Mouse (Mus musculus) liver, embryonic 12.5 days (tissue): ENCODE measurements around the gene C1ql4. TPM values are rescaled to one million over a fixed set of nuclear protein-coding genes. Genes with fewer than 3 reads are reported as not detected.

Experiments used
- ATAC-seq: fragments of 200-750 bp; cut with Nextera tagmentation; 2 replicates; pipeline ENCODE4 v1.8.0; 2017; ENCODE audit warnings: moderate number of reproducible peaks, mild to moderate bottlenecking, moderate library complexity
- H3K27ac ChIP-seq: fragments of 300-500 bp; sonication (generic); 2 replicates; pipeline ENCODE4 v1.5.1; 2016; ENCODE audit warnings: mild to moderate bottlenecking
- H3K27me3 ChIP-seq: fragments of 300-500 bp; sonication (generic); replicated peaks from 2 replicates; pipeline ENCODE4 v1.6.1; 2016; ENCODE audit warnings: mild to moderate bottlenecking, moderate library complexity
- H3K36me3 ChIP-seq: fragments of 300-500 bp; sonication (generic); 2 replicates; pipeline ENCODE4 v1.6.1; 2016; ENCODE audit warnings: mild to moderate bottlenecking, moderate library complexity
- H3K4me1 ChIP-seq: fragments of 300-500 bp; sonication (generic); 2 replicates; pipeline ENCODE4 v1.6.1; 2016
- H3K4me2 ChIP-seq: fragments of 300-500 bp; sonication (generic); 2 replicates; pipeline ENCODE4 v1.6.1; 2016; ENCODE audit warnings: mild to moderate bottlenecking, moderate library complexity
- H3K4me3 ChIP-seq: fragments of 300-500 bp; sonication (generic); 2 replicates; pipeline ENCODE4 v1.5.1; 2016; ENCODE audit warnings: mild to moderate bottlenecking, moderate library complexity
- H3K9ac ChIP-seq: fragments of 300-500 bp; sonication (generic); 2 replicates; pipeline ENCODE4 v1.6.1; 2016; ENCODE audit warnings: mild to moderate bottlenecking, moderate library complexity
- H3K9me3 ChIP-seq: fragments of 300-500 bp; sonication (generic); replicated peaks from 2 replicates; pipeline ENCODE4 v1.6.1; 2016; ENCODE audit warnings: mild to moderate bottlenecking, moderate library complexity
- WGBS: fragments of 180-500 bp; shearing (Covaris S2); methylation state at CpG from one replicate; pipeline ENCODE4 v1.1.7; 2016; ENCODE audit not compliant: insufficient replicate concordance; 5-methylcytosine and 5-hydroxymethylcytosine counted together
- polyA plus RNA-seq: library from polyadenylated mRNA; unstranded; fragments of >200 nt; fragmentation: Nextera tagmentation; extraction: Ambion mirVana; gene quantifications from 2 replicates; pipeline ENCODE4 v1.2.1, GENCODE M21; 2016

C1ql4 gene
- polyA plus RNA-seq, 1 experiment from 2014 or later: 0.13 TPM

- 56% methylated on average over 7 of the region's 7 CpGs for WGBS
- no peak overlapping the region; the same call in 1 of the 2 replicates for H3K27ac ChIP-seq
- H3K27me3 ChIP-seq: 0 out of 2 replicates have a peak, but pooled peaks cover 2% of the 10 kb centered on the region
Measured at GRCm38 (mm10) chr15:99115065-99115423, 27.4 kb upstream of the C1ql4 start.

GRCm38 (mm10) chr15:99114312-99115064 is 26.9 kb upstream of the C1ql4 start:
- peak overlapping the region; percentile 11; the same call in 1 of the 2 replicates for H3K27ac ChIP-seq

More at GRCm38 (mm10) chr15:99115065-99115423, 27.4 kb upstream of the C1ql4 start:
- Histone ChIP-seq H3K4me3 (no peak overlapping the region), H3K9ac (no peak overlapping the region), H3K36me3 (no peaks in the 10 kb centered on the region), H3K4me1 (peaks cover 31% of the 10 kb centered on the region), H3K4me2 (no peak overlapping the region), H3K9me3 (no peaks in the 10 kb centered on the region)
- no peak for ATAC-seq

GRCm38 (mm10) chr15:99113396-99113975 is 25.9 kb upstream of the C1ql4 start:
- peak; percentile 57; the same call in 1 of the 2 replicates for ATAC-seq
- 2% methylated on average over 9 of the region's 9 CpGs for WGBS

More at GRCm38 (mm10) chr15:99114312-99115064, 26.9 kb upstream of the C1ql4 start:
- H3K9me3 ChIP-seq: no peaks in the 10 kb centered on the region
- H3K4me2 ChIP-seq: no peak overlapping the region
- no peak overlapping the region for H3K4me3 ChIP-seq
- 0 out of 2 replicates have a peak, but pooled peaks cover 2% of the 10 kb centered on the region for H3K27me3 ChIP-seq
- ATAC-seq: no peak
- WGBS: 54% methylated on average over 14 of the region's 14 CpGs
- no peak overlapping the region for H3K9ac ChIP-seq
- peaks cover 31% of the 10 kb centered on the region for H3K4me1 ChIP-seq
- no peaks in the 10 kb centered on the region for H3K36me3 ChIP-seq

GRCm38 (mm10) chr15:99112843-99113395 is 25.3 kb upstream of the C1ql4 start:
- no peak overlapping the region for H3K9ac ChIP-seq
- no peak for ATAC-seq
- no peaks in the 10 kb centered on the region for H3K9me3 ChIP-seq
- WGBS: 62% methylated on average over 11 of the region's 11 CpGs
- 0 out of 2 replicates have a peak, but pooled peaks cover 2% of the 10 kb centered on the region for H3K27me3 ChIP-seq
- peak overlapping the region; percentile 38; the same call in 1 of the 2 replicates for H3K4me3 ChIP-seq
- H3K4me1 ChIP-seq: peaks cover 31% of the 10 kb centered on the region
- no peaks in the 10 kb centered on the region for H3K36me3 ChIP-seq
- peak overlapping the region; percentile 66 for H3K4me2 ChIP-seq
- no peak overlapping the region for H3K27ac ChIP-seq

More at GRCm38 (mm10) chr15:99113396-99113975, 25.9 kb upstream of the C1ql4 start:
- Histone ChIP-seq H3K36me3 (no peaks in the 10 kb centered on the region), H3K27me3 (0 out of 2 replicates have a peak, but pooled peaks cover 2% of the 10 kb centered on the region), H3K4me1 (peaks cover 31% of the 10 kb centered on the region), H3K4me2 (peak overlapping the region; percentile 66), H3K9me3 (no peaks in the 10 kb centered on the region), H3K4me3 (peak overlapping the region; percentile 38), H3K27ac (no peak overlapping the region), H3K9ac (no peak overlapping the region)

GRCm38 (mm10) chr15:99111809-99112208 is 24.2 kb upstream of the C1ql4 start:
- WGBS: 56% methylated on average over 4 of the region's 4 CpGs

GRCm38 (mm10) chr15:99111139-99111538 is 23.5 kb upstream of the C1ql4 start:
- Histone ChIP-seq H3K4me3 (no peak overlapping the region), H3K9ac (no peak overlapping the region), H3K4me1 (peaks cover 28% of the 10 kb centered on the region), H3K27me3 (0 out of 2 replicates have a peak, but pooled peaks cover 2% of the 10 kb centered on the region), H3K27ac (no peak overlapping the region), H3K36me3 (peaks cover under 1% of the 10 kb centered on the region; the same call in 1 of the 2 replicates), H3K9me3 (no peaks in the 10 kb centered on the region), H3K4me2 (no peak overlapping the region)
- 65% methylated on average over 3 of the region's 3 CpGs for WGBS
- ATAC-seq: no peak

More at GRCm38 (mm10) chr15:99111809-99112208, 24.2 kb upstream of the C1ql4 start:
- Histone ChIP-seq H3K27ac (no peak overlapping the region), H3K4me1 (peaks cover 31% of the 10 kb centered on the region), H3K27me3 (0 out of 2 replicates have a peak, but pooled peaks cover 2% of the 10 kb centered on the region), H3K36me3 (no peaks in the 10 kb centered on the region), H3K4me3 (no peak overlapping the region), H3K9me3 (no peaks in the 10 kb centered on the region), H3K9ac (no peak overlapping the region), H3K4me2 (no peak overlapping the region)
- no peak for ATAC-seq

GRCm38 (mm10) chr15:99107866-99108265 is 20.2 kb upstream of the C1ql4 start:
- Histone ChIP-seq H3K36me3 (peaks cover 8% of the 10 kb centered on the region; the same call in 1 of the 2 replicates), H3K9ac (no peak overlapping the region), H3K4me1 (peaks cover 12% of the 10 kb centered on the region; the same call in 1 of the 2 replicates), H3K4me3 (no peak overlapping the region), H3K27ac (no peak overlapping the region), H3K4me2 (no peak overlapping the region), H3K9me3 (no peaks in the 10 kb centered on the region), H3K27me3 (0 out of 2 replicates have a peak, but pooled peaks cover 6% of the 10 kb centered on the region)
- no peak for ATAC-seq
- 65% methylated on average over 3 of the region's 3 CpGs for WGBS

- H3K36me3 ChIP-seq: peaks cover 8% of the 10 kb centered on the region; the same call in 1 of the 2 replicates
- no peak overlapping the region for H3K4me2 ChIP-seq
- no peaks in the 10 kb centered on the region for H3K9me3 ChIP-seq
- 38% methylated on average over 7 of the region's 7 CpGs for WGBS
- no peak overlapping the region for H3K27ac ChIP-seq
- 0 out of 2 replicates have a peak, but pooled peaks cover 3% of the 10 kb centered on the region for H3K4me1 ChIP-seq
- no peak for ATAC-seq
- peaks cover 19% of the 10 kb centered on the region for H3K27me3 ChIP-seq
- H3K9ac ChIP-seq: no peak overlapping the region
- no peak overlapping the region for H3K4me3 ChIP-seq
Measured at GRCm38 (mm10) chr15:99105238-99105637, 17.6 kb upstream of the C1ql4 start.

- H3K4me2 ChIP-seq: peak overlapping the region; percentile 66
- H3K9ac ChIP-seq: 0 out of 2 replicates have a peak overlapping the region, but pooled peaks have one; percentile 48
- peaks cover 25% of the 10 kb centered on the region for H3K4me1 ChIP-seq
- peaks cover 68% of the 10 kb centered on the region for H3K27me3 ChIP-seq
- no peak overlapping the region; the same call in 1 of the 2 replicates for H3K27ac ChIP-seq
- 32% methylated on average over 3 of the region's 3 CpGs for WGBS
- no peaks in the 10 kb centered on the region for H3K36me3 ChIP-seq
- H3K9me3 ChIP-seq: no peaks in the 10 kb centered on the region
- H3K4me3 ChIP-seq: peak overlapping the region; percentile 38
- ATAC-seq: no peak
Measured at GRCm38 (mm10) chr15:99099984-99100383, 12.4 kb upstream of the C1ql4 start.

- H3K9ac ChIP-seq: peak overlapping the region; percentile 48; the same call in 1 of the 2 replicates
- H3K27ac ChIP-seq: peak overlapping the region; percentile 62
- no peaks in the 10 kb centered on the region for H3K9me3 ChIP-seq
- H3K4me2 ChIP-seq: peak overlapping the region; percentile 66
- H3K27me3 ChIP-seq: peaks cover 76% of the 10 kb centered on the region
- WGBS: 3% methylated on average over 15 of the region's 15 CpGs
- ATAC-seq: peak; percentile 78
- H3K4me1 ChIP-seq: peaks cover 29% of the 10 kb centered on the region
- H3K4me3 ChIP-seq: peak overlapping the region; percentile 38
- no peaks in the 10 kb centered on the region for H3K36me3 ChIP-seq
Measured at GRCm38 (mm10) chr15:99099139-99099556, 11.5 kb upstream of the C1ql4 start.

GRCm38 (mm10) chr15:99098493-99098861 is 10.9 kb upstream of the C1ql4 start:
- no peaks in the 10 kb centered on the region for H3K9me3 ChIP-seq

More at GRCm38 (mm10) chr15:99098493-99098861, 10.9 kb upstream of the C1ql4 start:
- no peaks in the 10 kb centered on the region for H3K36me3 ChIP-seq
- ATAC-seq: 0 out of 2 replicates have a peak, but pooled peaks have one; percentile 11
- no peak overlapping the region for H3K9ac ChIP-seq
- H3K4me3 ChIP-seq: peak overlapping the region; percentile 37
- 3% methylated on average over 9 of the region's 9 CpGs for WGBS
- peak overlapping the region; percentile 66 for H3K4me2 ChIP-seq
- peaks cover 83% of the 10 kb centered on the region for H3K27me3 ChIP-seq
- no peak overlapping the region for H3K27ac ChIP-seq
- peaks cover 34% of the 10 kb centered on the region for H3K4me1 ChIP-seq
